Mouse (Mus musculus): ENCODE results near the gene Pik3r1.

DNA sequence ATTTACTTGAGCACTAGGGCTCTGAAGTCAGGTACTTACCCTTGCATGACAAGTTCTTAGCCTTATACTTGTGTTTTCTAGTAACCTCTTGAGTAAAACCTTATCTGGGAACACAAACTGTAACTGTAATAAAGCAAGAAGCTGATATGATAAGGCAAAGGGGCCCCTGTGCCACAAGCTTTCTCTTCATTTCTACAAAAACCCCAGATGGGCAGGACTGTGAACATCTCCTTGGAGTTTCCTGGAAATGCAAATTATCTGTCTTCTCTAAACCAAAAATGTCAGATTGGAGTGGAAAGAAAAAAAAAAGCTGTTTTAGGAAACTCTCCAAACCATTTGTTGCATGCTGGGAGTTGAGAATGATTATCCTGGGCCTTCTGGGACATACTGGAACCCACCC is 3.1 kb upstream of the Pik3r1 start:
- TF ChIP-seq CTCF (IDR thresholded peaks at IDR 0.05; ENCODE audit: low read depth): no peak
- peak; percentile 85 for TF ChIP-seq EP300 (IDR thresholded peaks at IDR 0.05; ENCODE audit: low read depth)

Measured in liver, postnatal 0 days (tissue).